Mouse (Mus musculus) neutrophil, adult 83 days (primary cell): ENCODE results near the gene Gm11938. TPM values are rescaled to one million over a fixed set of nuclear protein-coding genes. Genes with fewer than 3 reads are reported as not detected.

Experiments used
- total RNA-seq, 2 experiments: library from RNA; stranded (reverse); gene quantifications; one replicate each; pipeline ENCODE4 v1.2.4; 2023

The Gm11938 gene
- not detected for total RNA-seq

DNA sequence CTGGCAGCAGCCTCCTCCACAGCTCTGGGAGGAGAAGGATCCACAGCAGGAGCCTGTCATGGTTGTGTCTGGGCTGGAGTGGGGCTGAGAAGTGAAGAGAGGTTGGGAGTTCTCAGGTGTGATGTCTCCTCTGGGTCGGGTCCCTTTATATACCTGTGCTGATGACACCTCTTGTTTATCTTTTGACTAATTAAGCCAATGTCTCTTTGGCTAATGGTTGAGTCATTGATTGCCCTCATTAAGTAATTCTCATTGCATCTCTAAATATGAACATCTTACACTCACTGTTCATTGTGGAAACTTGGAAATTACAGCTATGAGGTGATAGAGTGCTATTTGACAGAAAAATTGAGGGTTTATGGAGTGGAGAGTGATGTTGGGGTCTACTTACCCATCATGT, at the start of gene Gm11938:
Gene Gm11938, minus strand, starts transcription at position 101 of the 400 bp plus-strand sequence.

DNA sequence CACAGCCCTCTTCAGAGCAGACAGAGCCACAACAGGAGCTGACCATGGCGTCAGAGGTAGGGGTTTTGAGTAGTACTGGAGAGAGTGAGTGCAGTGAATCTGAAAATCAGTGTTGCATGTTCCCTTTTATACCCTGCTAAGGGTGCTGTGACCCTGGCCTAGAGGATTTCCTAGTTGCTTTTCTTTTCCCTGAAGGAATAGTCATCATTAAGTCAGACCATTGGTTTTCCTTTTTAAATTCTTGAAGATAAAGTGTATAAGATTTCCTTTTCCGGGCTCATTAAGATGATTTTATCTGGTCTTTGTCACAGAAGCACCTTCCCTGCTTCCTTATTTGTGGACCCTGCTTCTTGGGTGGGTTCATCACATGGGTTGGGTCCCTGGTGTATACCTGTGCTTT, 47.0 kb upstream of the Gm11938 start, which contains the start of gene Gm11555:
Gene Gm11555, minus strand, starts transcription at position 101 of the 400 bp plus-strand sequence.

DNA sequence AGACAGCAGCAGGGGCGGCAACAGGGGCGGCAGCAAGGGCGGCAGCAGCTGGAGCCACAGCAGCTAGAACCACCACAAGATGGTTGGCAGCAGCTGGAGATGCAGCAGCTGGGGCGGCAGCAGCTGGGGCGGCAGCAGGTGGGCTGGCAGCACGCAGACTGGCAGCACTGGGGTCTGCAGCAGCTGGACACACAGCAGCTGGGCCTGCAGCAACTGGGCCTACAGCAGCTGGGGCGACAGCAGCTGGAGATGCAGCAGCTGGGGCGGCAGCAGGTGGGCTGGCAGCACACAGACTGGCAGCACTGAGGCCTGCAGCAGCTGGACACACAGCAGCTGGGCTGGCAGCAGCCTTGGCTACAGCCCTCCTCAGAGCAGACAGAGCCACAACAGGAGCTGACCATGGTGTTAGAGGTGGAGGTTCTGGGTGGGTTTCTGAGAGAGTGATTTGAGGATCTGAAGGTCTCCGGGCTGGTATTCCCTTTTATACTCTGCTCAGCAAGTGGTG, 40.6 kb upstream of the Gm11938 start, which contains the start of gene Krtap4-7:
Gene Krtap4-7, minus strand, starts transcription at position 455 of the 505 bp plus-strand sequence.

DNA sequence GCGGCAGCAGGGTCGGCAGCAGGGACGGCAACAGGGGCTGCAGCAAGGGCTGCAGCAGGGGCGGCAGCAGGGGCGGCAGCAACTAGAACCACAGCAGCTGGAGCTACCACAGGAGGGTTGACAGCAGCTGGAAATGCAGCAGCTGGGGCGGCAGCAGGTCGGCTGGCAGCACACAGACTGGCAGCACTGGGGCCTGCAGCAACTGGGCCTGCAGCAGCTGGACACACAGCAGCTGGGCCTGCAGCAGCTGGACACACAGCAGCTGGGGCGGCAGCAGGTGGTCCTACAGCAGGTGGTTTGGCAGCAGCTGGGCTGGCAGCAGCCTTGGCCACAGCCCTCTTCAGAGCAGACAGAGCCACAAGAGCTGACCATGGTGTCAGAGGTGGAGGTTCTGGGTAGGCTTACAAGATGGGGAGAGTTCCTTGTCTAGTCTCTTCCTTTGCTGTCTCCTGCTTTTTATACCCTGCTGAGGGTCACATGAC, 31.6 kb upstream of the Gm11938 start, which contains the start of gene Krtap4-2:
Gene Krtap4-2, minus strand, starts transcription at position 432 of the 482 bp plus-strand sequence.

DNA sequence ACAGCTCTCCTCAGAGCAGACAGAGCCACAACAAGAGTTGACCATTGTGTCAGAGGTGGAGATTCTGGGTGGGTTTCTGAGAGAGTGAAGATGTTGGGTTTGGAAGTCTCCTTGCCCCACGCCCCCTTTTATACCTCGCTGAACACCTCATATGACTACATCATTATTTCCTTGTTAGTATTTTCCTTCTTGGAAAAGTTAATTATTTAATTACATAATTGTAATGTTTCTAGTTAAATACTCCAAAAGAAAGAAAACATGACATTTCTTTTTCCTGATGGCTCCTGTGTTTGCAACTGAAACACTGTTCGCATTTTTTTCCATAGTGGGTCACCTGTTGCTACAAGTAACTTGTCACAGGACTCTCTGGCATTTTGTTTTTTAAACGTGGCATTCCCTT, 25.0 kb upstream of the Gm11938 start, which contains the start of gene Krtap4-1:
Gene Krtap4-1, minus strand, starts transcription at position 101 of the 400 bp plus-strand sequence.

DNA sequence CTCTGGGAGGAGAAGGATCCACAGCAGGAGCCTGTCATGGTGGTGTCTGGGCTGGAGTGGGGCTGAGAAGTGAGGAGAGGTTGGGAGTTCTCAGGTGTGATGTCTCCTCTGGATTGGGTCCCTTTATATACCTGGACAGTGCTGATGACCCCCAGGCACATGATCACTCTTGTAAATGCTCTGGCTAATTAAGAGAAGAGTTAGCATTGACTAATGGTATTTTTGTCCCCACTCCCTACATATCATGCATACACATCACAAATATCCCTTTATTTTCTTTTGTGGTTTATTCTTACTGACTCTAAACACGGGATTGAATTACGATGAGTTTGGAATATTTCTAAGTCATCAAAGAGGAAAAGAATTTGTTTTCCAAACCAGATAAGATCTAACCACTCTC, 17.2 kb upstream of the Gm11938 start, which contains the start of gene Gm11562:
Gene Gm11562, minus strand, starts transcription at position 101 of the 400 bp plus-strand sequence.

DNA sequence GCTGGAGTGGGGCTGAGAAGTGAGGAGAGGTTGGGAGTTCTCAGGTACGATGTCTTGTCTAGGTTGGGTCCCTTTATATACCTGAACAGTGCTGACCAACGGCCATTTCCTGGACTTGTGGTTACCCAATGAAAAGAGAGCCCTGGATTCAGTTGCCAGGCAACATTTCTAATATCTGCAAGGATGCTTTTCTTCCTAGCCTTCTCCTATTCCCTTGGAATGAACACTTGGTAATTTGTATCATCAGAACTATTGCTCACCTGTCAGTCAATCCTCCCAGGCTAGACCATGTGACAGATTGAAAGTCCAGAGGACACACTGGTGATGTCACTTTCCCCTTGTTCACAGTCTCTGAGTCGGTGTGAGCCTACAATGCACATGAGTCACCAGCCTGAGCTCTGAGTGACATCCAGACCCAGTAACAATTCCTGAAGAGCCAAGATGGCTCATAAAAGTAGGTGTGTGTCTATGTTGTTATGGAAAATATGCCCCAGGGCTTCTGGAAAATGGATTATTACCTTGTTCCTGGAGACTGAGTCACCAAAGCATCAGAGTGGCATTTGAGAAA, 11.8 kb upstream of the Gm11938 start, which contains the start of gene Krtap2-4:
Gene Krtap2-4, minus strand, starts transcription at position 51 of the 568 bp plus-strand sequence.

DNA sequence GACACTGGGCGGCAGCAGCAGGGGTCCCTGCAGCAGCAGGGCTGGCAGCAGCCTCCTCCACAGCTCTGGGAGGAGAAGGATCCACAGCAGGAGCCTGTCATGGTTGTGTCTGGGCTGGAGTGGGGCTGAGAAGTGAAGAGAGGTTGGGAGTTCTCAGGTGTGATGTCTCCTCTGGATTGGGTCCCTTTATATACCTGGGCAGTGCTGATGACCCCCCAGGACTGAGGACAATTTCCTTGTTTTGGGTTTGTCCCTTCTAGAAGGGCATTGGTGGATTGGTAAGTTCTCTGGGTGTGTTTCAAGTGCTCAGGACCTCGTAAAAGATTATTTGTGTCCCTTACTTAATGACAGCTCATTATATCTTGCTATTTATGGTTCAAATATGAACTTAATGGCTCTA, 7.0 kb upstream of the Gm11938 start, which contains the start of gene Gm11937:
Gene Gm11937, minus strand, starts transcription at position 101 of the 400 bp plus-strand sequence.

DNA sequence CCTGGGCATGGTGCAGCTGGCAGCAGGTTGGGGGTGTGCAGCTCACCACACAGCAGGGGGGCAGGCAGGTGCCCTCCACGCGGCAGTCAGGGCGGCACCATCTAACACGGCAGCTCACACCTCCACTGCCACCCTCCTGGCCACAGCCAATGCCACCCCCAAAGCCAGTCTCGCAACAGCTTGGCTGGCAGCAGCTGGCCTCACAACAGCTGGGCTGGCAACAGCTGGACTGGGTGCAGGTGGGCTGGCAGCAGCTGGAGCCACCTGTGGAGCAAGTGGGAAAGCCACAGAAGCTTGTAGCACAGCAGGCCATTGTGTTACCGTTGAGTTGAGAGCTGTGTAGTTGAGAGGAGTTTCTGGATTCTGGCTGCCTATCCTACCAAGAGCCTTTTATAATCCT, 5.4 kb downstream of the Gm11938 start, which contains the start of gene Krtap9-3:
Gene Krtap9-3, minus strand, starts transcription at position 364 of the 400 bp plus-strand sequence.

DNA sequence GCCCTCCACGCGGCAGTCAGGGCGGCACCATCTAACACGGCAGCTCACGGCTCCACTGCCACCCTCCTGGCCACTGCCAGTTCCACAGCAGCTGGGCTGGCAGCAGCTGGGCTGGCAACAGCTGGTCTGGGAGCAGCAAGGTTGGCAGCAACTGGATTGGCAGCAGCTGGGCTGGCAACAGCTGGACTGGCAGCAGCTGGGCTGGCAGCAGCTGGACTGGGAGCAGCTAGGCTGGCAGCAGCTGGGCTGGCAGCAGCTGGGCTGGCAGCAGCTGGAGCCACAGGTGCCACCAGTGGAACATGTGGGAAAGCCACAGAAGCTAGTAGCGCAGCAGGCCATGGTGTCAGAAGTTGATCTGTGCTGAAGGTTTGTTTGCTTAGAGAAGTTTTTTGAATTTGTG, 12.1 kb downstream of the Gm11938 start, which contains the start of gene Krtap1-3:
Gene Krtap1-3, minus strand, starts transcription at position 359 of the 400 bp plus-strand sequence.

DNA sequence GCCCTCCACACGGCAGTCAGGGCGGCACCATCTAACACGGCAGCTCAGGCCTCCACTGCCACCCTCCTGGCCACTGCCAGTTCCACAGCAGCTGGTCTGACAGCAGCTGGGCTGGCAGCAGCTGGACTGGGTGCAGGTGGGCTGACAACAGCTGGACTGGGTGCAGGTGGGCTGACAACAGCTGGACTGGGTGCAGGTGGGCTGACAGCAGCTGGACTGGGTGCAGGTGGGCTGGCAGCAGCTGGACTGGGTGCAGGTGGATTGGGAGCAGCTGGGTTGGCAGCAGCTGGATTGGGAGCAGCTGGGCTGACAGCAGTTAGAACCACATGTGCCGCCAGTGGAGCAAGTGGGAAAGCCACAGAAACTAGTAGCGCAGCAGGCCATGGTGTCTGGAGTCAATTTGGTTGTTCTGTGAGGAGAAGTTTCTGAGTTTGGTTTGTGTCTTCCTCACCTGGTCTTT, 19.8 kb downstream of the Gm11938 start, which contains the start of gene Krtap1-4:
Gene Krtap1-4, minus strand, starts transcription at position 410 of the 460 bp plus-strand sequence.

DNA sequence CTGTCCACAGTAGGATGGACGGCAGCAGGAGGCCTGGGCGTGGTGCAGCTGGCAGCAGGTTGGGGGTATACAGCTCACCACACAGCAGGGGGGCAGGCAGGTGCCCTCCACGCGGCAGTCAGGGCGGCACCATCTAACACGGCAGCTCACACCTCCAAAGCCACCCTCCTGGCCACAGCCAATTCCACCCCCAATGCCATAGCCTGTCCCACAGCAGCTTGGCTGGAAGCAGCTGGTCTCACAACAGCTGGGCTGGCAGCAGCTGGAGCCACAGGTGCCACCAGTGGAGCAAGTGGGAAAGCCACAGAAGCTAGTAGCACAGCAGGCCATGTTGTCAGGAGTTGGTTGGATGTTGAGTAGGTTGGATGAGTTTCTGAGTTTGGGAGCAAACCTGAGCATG, 22.5 kb downstream of the Gm11938 start, which contains the start of gene Krtap1-5:
Gene Krtap1-5, minus strand, starts transcription at position 381 of the 400 bp plus-strand sequence.

DNA sequence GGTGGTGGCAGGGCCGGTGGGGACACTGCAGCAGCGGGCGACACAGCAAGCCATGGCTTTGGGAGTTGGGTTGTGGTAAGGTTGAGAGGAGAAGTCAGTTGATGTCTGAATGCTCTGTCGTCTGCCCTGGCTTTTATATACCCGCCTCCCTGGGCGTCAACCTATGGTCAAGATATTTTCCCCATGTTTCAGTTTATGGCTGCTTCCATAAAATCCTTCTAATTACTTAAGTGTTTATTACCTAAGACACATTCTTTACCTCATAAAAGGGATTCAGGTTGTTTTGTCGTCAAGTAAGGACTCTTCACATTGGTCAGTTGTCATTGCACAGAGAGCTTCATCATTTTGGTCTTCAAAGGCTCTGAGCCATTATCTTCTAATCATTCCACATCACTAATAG, 36.6 kb downstream of the Gm11938 start, which contains the start of gene Krtap3-1:
Gene Krtap3-1, minus strand, starts transcription at position 101 of the 400 bp plus-strand sequence.

DNA sequence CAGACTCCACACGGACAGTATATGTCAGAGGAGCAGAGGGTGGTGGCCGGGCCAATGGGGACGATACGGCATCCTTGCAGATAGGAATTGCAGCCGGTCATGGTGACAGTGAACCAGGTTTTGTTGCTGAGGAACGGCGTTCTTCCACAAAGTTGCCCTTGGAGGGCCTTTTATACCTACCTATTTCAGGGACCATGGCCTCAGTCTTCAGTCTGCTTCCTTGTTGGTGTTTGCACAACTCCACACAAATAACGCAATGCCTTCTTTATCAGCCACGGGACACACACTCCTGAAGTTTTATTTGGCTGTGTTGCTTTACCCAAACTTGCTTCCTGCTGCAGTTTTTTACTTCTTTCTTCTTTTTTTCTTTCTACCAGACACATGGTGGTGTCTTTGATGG, 43.7 kb downstream of the Gm11938 start, which contains the start of gene Gm11939:
Gene Gm11939, minus strand, starts transcription at position 101 of the 400 bp plus-strand sequence.

DNA sequence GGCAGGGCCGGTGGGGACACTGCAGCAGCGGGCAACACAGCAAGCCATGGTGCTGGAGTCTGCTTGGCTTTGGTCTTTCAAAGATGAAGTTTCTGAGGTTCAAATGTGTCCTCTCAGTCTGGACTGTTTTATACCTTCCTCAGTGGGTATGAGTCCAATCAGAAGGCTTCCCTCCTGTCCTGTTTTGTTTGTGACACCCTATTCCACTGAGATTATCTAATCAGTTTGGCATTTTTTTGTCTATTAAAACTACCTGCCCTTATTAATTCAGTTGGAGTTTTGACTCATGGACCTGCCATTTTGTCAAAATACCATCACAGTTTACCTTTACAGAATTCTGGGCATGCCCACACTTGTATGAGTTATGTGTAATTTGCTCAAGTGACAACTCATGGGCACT, 46.4 kb downstream of the Gm11938 start, which contains the start of gene Krtap3-2:
Gene Krtap3-2, minus strand, starts transcription at position 101 of the 400 bp plus-strand sequence.

Other genes with a start within 250 kb of the Gm11938 start
- not detected for gene Krt28, start 228.4 kb downstream of the Gm11938 start, total RNA-seq
- not detected for gene Krt10, start 213.9 kb downstream of the Gm11938 start, total RNA-seq
- not detected for gene Krt12, start 181.0 kb downstream of the Gm11938 start, total RNA-seq
- gene Krt20, start 165.2 kb downstream of the Gm11938 start, total RNA-seq = not detected
- gene Krt23, start 110.2 kb downstream of the Gm11938 start, total RNA-seq = not detected
- not detected for gene Krt39, start 82.0 kb downstream of the Gm11938 start, total RNA-seq
- not detected for gene Krt40, start 60.1 kb downstream of the Gm11938 start, total RNA-seq
- not detected for gene Krtap3-3, start 52.4 kb downstream of the Gm11938 start, total RNA-seq
- not detected for gene Krtap3-2, start 46.5 kb downstream of the Gm11938 start, total RNA-seq
- not detected for gene Gm11939, start 43.8 kb downstream of the Gm11938 start, total RNA-seq
- not detected for gene Krtap3-1, start 36.7 kb downstream of the Gm11938 start, total RNA-seq
- gene Krtap1-5, start 22.3 kb downstream of the Gm11938 start, total RNA-seq = not detected
- gene Krtap1-4, start 19.7 kb downstream of the Gm11938 start, total RNA-seq = not detected
- not detected for gene Krtap1-3, start 12.0 kb downstream of the Gm11938 start, total RNA-seq
- gene Krtap9-3, start 5.2 kb downstream of the Gm11938 start, total RNA-seq = not detected
- gene Gm11937, start 6.9 kb upstream of the Gm11938 start, total RNA-seq = not detected
- not detected for gene Krtap2-4, start 11.5 kb upstream of the Gm11938 start, total RNA-seq
- not detected for gene Gm11562, start 17.1 kb upstream of the Gm11938 start, total RNA-seq
- gene Krtap4-1, start 24.9 kb upstream of the Gm11938 start, total RNA-seq = not detected
- not detected for gene Krtap4-2, start 31.8 kb upstream of the Gm11938 start, total RNA-seq
- gene Krtap4-7, start 40.8 kb upstream of the Gm11938 start, total RNA-seq = not detected
- gene Gm11555, start 46.9 kb upstream of the Gm11938 start, total RNA-seq = not detected
- gene Gm11563, start 55.7 kb upstream of the Gm11938 start, total RNA-seq = not detected
- not detected for gene Krtap4-6, start 62.7 kb upstream of the Gm11938 start, total RNA-seq
- not detected for gene Gm14190, start 87.4 kb upstream of the Gm11938 start, total RNA-seq
- not detected for gene Gm14180, start 131.0 kb upstream of the Gm11938 start, total RNA-seq
- not detected for gene Gm11595, start 169.6 kb upstream of the Gm11938 start, total RNA-seq
- not detected for gene Krtap4-8, start 177.4 kb upstream of the Gm11938 start, total RNA-seq
- gene Krtap4-9, start 181.9 kb upstream of the Gm11938 start, total RNA-seq = not detected
- gene Gm11596, start 190.2 kb upstream of the Gm11938 start, total RNA-seq = not detected
- gene Gm11569, start 195.6 kb upstream of the Gm11938 start, total RNA-seq = not detected
- not detected for gene Gm11554, start 201.1 kb upstream of the Gm11938 start, total RNA-seq
- gene Krtap4-13, start 206.6 kb upstream of the Gm11938 start, total RNA-seq = not detected
- not detected for gene Gm11564, start 212.4 kb upstream of the Gm11938 start, total RNA-seq
- not detected for gene 2300003K06Rik, start 234.8 kb upstream of the Gm11938 start, total RNA-seq
- gene Krtap4-16, start 248.3 kb upstream of the Gm11938 start, total RNA-seq = not detected